Mouse (Mus musculus) embryonic stem cell, embryonic (primary cell): ENCODE results near the gene Ywhag.

ENCODE experiments used
- CTCF ChIA-PET, 4 experiments: fragments of 300-600 bp in 2 of 4; fragments of 350-600 bp in 2 of 4; sonication (Branson Sonifier 250); formaldehyde crosslinking; loops; one replicate each; lab custom pipeline; 2022; ENCODE audit warnings: inconsistent platforms in 2 of 4; lab: Charles Lee
- POLR2A ChIA-PET, 4 experiments: fragments of 300-600 bp in 2 of 4; fragments of 350-600 bp in 2 of 4; sonication (Branson Sonifier 250); formaldehyde crosslinking; loops; one replicate each; lab custom pipeline; 2022; ENCODE audit warnings: antibody characterized with exemption in 4 of 4, inconsistent platforms in 1 of 4; lab: Charles Lee

Gene Ywhag

GRCm38 (mm10) chr5:135869661-135870423 lies 64.6 kb downstream of the Ywhag start:
- POLR2A ChIA-PET: interaction anchor here (0.6 to 1.8 kb wide), 10 partner anchors 9 to 133 kb away, joined by 3 to 19 read pairs (median 4); partner anchors contain the start of gene Hspb1 (in 3 of the 4)
- CTCF ChIA-PET: interaction anchor here (0.7 to 1.7 kb wide), 13 partner anchors 8 to 272 kb away, joined by 3 to 7 read pairs (median 5); no protein-coding TSS in a partner anchor

GRCm38 (mm10) chr5:135868653-135869052 lies 65.8 kb downstream of the Ywhag start:
- ChIA-PET CTCF (interaction anchor here in 3 of 4 experiments (0.6 to 1.7 kb wide), 8 partner anchors 9 to 72 kb away, joined by 3 to 7 read pairs (median 4); no protein-coding TSS in a partner anchor), POLR2A (interaction anchor here in 3 of 4 experiments (0.6 to 1.8 kb wide), 9 partner anchors 18 to 281 kb away, joined by 3 to 19 read pairs (median 4); partner anchors contain the start of genes Hspb1 (in 3 of the 3), Mdh2 (in 1 of the 3) and Styxl1 (in 1 of the 3))

- CTCF ChIA-PET: interaction anchor here in 2 of 4 experiments (1.2 to 1.7 kb wide), 3 partner anchors 10 to 34 kb away, joined by 3 to 7 read pairs (median 6); no protein-coding TSS in a partner anchor
- POLR2A ChIA-PET: interaction anchor here in 3 of 4 experiments (0.7 to 1.1 kb wide), 4 partner anchors 17 to 89 kb away, joined by 3 to 6 read pairs (median 4); partner anchors contain the start of genes Hspb1 (in 1 of the 3), Mdh2 (in 1 of the 3) and Styxl1 (in 1 of the 3)
Observed at GRCm38 (mm10) chr5:135867637-135868593, 66.5 kb downstream of the Ywhag start.

GRCm38 (mm10) chr5:135866662-135867061 lies 67.8 kb downstream of the Ywhag start:
- POLR2A ChIA-PET: no interaction called here
- CTCF ChIA-PET: no interaction called here
